In the genomic region with DNA sequence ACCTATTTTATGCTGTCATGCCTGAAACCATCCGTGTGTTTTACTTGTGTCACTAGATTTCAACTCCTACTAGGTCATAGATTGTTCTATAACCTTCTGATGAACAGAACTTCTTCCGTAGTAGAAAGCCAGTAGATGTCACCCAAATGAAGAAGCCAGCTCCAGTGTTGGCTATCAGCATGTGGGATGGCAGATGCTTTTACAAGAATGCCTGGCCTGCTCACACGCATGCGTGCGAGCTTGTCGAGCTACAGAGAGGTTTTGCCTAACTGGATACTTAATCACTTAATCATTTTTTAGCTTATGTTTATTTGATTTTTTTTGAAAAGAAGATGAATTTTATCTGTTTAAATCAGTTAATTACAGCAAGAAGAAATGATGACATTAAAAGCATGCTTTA, we compare ENCODE assay signal across 19 mouse cellular contexts.
"Had no signal": no experiment of that assay in that cellular context is flagged by ENCODE, and none has a peak within 500 bp of the region (broad histone marks: within the 10 kb centered on the region; RNA-seq: fewer than 3 reads in every experiment).

No protein-coding gene starts in this region.

- DNase-seq: kidney, adult 2 months; kidney, postnatal 14 days; liver; liver, embryonic 13.5 days; liver, postnatal 0 days; lung, postnatal 14 days; right cerebral cortex, postnatal 4 days; spleen, adult 18-20 months; thymus, adult 2 months; thymus, postnatal 25 days had no signal

- H3K4me3 ChIP-seq: kidney, embryonic 15.5 days; left cerebral cortex, adult 2 months; limb, embryonic 12.5 days; liver, embryonic 13.5 days; lung, embryonic 15.5 days; megakaryocyte, embryonic 14.5 days; midbrain, embryonic 15.5 days; neural tube, embryonic 12.5 days had no signal

- H3K9ac ChIP-seq: kidney, embryonic 15.5 days; limb, embryonic 12.5 days; liver, embryonic 13.5 days; liver, postnatal 0 days; lung, embryonic 15.5 days; midbrain, embryonic 15.5 days; neural tube, embryonic 12.5 days had no signal

- H3K27ac ChIP-seq: kidney, embryonic 15.5 days; left cerebral cortex, adult 2 months; limb, embryonic 12.5 days; liver, embryonic 13.5 days; lung, embryonic 15.5 days; macrophage; midbrain, embryonic 15.5 days; neural tube, embryonic 12.5 days had no signal

- H3K27me3 ChIP-seq: kidney, embryonic 15.5 days; limb, embryonic 12.5 days; liver, embryonic 13.5 days; lung, embryonic 15.5 days; megakaryocyte, embryonic 14.5 days; midbrain, embryonic 15.5 days; neural tube, embryonic 12.5 days had no signal

- ATAC-seq: liver, postnatal 0 days; midbrain, embryonic 15.5 days had no signal

- H3K36me3 ChIP-seq: kidney, embryonic 15.5 days; limb, embryonic 12.5 days; liver, embryonic 13.5 days; lung, embryonic 15.5 days; midbrain, embryonic 15.5 days; neural tube, embryonic 12.5 days had no signal

- H3K4me2 ChIP-seq: kidney, embryonic 15.5 days; limb, embryonic 12.5 days; liver, embryonic 13.5 days; lung, embryonic 15.5 days; midbrain, embryonic 11.5 days; midbrain, embryonic 15.5 days; neural tube, embryonic 12.5 days had no signal

- H3K9me3 ChIP-seq: kidney, embryonic 15.5 days; limb, embryonic 12.5 days; liver, embryonic 13.5 days; lung, embryonic 15.5 days; megakaryocyte, embryonic 14.5 days; midbrain, embryonic 15.5 days; neural tube, embryonic 12.5 days had no signal

- H3K4me1 ChIP-seq: kidney, embryonic 15.5 days; liver, embryonic 13.5 days; lung, embryonic 15.5 days; megakaryocyte, embryonic 14.5 days; midbrain, embryonic 15.5 days; neural tube, embryonic 12.5 days had no signal
